Mouse (Mus musculus) heart, postnatal 10 days (tissue): ENCODE data around the gene Adam12. TPM values are rescaled to one million over a fixed set of nuclear protein-coding genes. Genes with fewer than 3 reads are reported as not detected.

Source experiments
- DNase-seq, 2 experiments: peaks; one replicate each; pipeline ENCODE4 v3.0.0; 2021
- intact Hi-C: fragments of 180-260 bp; cut with DNase I; formaldehyde crosslinking; loops from one replicate; pipeline ENCODE4 v1.15.1; 2025
- total RNA-seq, 2 experiments: library from RNA; stranded (reverse); gene quantifications; 2 replicates each; pipeline ENCODE4 v1.2.3; 2021

The Adam12 gene
- total RNA-seq = 10 to 100 TPM in 1 of 2 experiments, 1 to 10 TPM in 1; 8.1 to 14.0 TPM

DNA sequence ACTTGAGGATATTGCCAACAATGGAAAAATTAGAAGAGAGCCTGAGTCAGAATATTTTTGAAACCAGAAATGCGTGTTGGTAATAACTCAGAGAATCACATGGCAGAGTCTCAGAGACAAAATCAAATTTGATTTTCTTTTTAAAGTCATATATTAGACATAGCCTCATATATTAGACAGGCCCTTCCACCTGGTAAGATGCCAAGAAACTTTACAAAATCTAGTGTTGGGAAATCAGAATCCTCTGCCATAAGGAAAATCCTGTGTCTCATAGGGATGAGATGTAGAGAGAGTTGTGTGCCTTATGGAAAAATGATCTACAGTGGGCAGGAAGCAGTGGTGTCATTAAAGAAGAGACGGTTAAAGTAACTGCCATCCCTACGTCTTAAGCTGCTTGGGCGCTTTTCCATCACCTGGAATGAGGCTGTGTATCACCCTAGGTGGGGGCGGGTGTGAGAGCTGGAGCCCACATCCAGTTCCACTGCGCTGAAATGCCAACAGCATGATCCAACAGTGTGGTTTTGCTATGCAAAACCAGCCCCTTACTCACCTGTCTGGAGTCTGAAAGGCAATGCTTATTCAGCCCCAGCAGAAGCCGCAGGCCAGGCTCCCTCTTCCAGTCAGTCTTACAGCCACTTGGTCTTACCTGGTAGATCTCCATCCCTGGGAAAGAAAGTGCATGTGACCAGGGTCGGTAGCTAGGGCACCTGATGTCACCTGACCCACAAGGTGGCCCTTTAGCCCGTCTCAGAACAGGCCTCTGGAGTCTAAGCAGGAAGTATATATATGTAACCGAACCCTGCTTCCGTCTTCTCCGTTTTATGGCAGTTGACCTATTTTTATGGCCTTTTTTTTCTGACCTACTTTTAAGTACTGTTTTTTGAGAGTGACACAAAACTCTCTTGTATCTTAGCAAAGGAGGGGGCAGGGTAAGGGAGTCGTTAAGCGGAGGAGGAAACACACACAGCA lies at the start of gene Adam12:
Gene Adam12 (minus strand): TSS at position 769 of the 969 bp plus-strand sequence.
- no peak for DNase-seq
- intact Hi-C loops = no loop called here

DNA sequence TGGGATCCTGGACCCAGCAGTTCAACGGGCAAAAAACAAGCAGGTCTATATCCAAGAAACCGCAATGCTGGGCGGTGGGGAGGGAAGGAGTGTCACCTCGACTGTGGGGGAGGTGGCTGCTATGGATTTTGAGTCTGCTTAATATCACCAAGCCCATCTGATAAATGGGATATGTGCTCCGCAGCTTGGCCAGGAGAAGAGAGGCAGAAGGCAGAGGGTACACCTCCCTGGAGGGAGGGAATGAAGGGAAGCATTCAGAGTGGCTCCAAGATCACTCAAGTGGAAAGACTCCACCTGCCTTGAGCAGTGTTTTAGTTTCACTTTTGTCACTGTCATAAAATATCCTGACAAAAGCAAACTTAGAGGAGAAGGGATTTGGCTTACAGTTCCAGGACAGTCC lies 41.0 kb upstream of the Adam12 start:
- intact Hi-C loops = no loop called here
- no peak for DNase-seq

DNA sequence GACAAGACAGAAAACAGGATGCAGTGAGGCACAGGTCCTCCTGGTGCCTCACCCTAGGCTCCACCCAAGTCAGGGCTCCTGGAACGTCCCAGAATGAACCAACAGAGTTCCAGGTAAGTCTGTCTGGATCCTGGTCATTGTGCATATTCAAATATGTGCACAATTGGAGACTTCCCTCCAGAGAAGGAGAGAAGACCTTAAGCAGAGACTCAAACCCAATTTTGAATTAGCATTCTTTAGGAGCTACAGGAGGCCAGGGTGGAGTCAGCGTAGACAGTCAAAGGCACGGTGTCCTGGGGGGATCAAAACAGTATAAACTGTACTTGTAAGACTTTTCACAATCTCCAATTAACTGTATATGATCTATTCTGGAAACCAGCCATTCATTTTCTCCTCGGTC lies 40.5 kb upstream of the Adam12 start:
- DNase-seq = no peak
- intact Hi-C loops = no loop called here

DNA sequence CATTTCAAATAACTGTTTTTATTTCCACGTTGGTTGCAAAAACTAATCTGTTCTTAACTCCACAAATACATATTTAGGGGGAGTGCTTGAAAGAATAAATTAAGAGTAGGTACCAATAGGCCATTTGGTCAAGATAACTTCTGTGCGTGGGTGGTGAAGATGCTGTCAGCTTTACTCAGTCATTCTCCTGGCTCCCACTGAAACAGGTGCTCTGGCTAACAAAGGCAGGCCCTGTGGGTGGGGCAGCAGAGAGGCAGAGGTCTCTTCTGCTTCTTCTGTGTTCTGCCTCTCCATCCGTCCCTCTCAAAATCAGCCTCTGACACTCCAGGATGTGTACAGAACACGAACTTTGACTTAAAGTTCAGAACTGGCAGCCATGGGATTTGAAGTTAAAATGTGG lies 33.8 kb upstream of the Adam12 start:
- intact Hi-C loops = no loop called here
- DNase-seq = no peak

DNA sequence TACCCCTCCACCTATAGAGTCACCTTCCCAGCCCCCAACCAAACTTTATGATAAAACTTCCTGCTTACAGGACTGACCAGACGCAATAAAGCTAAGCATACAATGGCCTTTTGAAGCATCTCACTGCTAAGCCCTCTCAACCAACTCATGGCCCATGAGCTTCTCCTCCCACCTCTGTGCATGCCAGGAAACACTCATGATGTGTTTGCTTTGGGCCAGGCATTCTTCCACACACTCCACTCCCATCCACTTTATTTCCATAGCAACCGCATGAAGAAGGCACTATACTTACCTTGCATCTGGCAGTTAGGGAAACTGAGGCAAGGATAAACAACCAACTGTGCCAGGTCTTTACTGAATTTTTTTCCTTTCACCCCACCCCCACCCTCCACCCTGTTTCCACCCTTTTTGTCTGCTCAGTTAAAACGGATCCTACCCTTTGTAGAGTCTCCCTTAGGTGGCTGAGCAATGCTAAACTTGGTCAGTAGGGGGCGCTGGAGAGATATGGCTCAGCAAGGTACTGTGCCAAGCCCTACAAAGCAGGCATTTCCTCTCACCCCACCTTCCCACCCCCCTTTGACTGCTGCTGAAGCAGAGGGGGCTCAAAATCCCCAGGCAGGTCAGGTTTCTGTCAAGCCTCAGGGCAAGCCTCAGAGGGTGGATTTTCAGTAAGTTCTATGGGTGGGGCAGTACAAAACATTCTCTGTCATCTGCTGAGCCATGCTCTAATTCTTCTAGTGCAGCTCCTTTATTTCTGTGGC lies 31.4 kb upstream of the Adam12 start:
- intact Hi-C loops = loop anchor here (1.0 to 5.0 kb wide), 3 partner anchors 86 to 406 kb away; no protein-coding TSS in a partner anchor
- DNase-seq = peak; percentile 68 to 72

DNA sequence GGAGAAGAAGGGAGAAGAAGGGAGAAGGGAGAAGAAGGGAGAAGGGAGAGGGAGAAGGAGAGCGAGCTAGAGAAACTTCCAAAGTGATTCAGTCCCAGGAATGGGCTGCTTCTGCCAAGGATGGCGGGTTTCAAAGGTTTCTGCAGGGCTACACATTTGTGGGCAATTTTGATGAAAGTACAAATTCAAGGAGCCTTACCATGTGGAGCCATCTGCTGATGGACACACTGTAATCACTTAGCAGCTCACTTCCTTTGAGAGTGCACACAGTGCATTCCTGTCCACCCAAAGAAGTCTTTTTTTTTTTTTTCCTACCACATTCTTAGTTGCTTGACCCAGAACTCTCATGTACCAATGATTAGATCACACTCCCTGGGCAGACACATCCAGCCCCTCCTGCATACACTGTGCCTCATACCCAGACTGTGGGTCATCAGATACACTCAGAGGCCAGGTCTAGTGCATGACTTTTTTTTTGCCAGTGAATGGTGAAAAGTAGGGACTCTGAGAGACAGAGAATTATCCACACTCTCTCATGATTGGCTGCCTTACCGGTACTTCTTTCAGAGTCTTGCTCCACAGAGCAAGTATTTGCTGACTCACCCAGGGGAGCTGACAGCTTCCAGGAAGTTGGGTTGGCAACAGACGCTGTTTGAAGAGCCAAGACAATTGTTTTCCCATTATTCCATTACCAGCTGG lies 29.2 kb upstream of the Adam12 start:
- peak; percentile 71 to 77 for DNase-seq
- intact Hi-C loops = loop anchor here (1.0 to 5.0 kb wide), 3 partner anchors 35 to 404 kb away; no protein-coding TSS in a partner anchor

DNA sequence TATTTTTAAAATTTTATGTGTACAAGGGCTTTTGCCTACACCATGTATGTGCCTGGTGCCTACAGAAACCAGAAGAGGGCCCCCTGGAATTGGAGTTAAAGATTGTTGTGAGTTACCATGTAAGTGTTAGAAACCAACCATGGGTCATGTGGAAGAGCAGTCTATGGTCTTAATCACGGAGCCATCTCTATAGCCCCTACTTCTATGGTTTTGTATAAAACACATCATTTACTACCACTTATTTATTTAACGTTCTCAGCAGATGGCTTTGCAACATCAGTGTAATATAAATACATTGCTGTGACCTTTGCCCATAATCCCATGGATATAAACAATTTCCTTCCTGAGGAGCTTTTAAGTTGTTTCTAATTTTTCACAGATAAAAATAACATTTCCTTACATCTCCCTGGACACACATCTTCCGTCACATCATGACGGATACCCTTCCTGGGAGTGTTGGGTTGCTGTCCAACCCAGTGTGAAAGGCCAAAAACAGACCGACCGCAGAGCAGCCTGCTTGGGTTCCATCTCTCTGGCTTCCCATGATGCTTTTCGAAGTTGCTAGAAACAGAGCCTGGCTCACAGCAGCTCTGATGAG lies 18.4 kb upstream of the Adam12 start:
- intact Hi-C loops = no loop called here
- DNase-seq = no peak

DNA sequence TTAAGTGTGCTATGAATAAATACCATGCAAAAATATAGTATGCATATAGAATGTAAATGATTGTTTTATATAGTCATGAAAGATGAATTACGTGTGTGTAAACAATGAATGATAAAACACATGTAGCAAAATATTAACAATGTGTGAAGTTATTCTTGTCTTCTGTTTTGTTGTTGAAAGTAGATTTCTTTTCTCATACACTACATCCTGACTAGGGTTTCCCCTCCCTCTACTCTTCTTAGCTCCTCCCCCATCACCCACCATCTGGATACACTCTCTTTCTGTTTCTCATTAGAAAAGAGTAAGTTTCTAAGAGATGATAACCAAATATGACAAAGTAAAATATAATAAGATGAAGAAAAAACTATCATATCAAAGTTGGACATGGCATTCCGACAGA lies 16.1 kb upstream of the Adam12 start:
- no peak for DNase-seq
- intact Hi-C loops = no loop called here

DNA sequence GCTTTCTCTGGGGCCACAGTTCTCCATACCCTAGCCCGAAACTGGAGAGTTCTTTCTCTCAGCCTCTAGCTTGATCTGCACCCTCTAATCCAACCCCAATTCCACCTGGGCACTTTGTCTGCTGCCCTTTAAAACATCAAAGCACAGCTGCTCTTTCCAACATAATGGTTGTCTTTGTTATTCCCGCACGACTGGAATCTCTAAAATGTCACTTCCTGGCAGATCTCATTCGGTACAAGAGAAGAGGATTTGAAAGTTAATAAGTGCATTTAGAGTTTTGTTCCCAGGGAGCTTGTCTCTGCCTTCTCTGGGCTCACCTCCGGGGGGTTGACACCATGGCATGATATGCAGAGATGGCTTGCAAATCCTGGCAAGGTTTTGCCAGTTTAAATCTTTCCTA lies 14.7 kb upstream of the Adam12 start:
- intact Hi-C loops = no loop called here
- no peak for DNase-seq

DNA sequence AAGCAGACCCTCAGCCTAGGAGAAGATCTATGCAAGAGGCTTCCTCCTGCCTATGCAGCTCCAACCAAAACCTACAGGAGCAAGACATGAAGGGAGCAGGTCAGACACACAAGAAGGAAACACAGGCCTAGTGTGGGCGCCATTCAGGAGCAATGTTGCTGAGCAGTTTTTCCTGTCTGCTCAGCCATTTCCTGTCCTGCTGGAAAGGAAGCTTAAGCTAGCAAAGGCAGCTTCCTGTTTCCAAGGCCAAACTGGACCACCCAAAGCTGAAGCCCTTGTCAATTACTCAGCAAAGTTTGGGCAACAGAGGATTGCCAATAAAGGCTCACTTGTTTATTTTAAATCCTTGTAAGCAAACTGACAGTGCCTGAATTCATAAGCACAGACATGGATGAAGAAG lies 10.8 kb upstream of the Adam12 start:
- intact Hi-C loops = no loop called here
- DNase-seq = no peak

DNA sequence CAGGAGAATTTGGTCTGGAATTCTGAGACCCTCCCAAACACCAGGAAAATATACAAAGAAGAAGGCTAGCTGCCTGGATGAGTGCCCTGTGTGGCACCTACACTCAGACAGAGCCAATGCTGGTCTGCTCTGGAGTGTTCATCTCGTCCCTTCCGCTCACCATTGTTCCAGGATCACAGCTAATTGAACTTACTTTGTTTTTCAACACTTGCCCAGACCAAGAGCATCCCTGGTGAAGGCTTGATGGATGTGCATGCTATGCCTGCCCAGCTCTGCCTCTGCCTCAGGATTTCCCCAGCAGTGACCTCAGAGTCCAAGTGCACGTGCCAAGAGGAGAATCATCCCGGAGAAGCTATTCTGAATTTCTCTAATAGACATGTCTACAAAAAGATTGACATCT lies 9.3 kb upstream of the Adam12 start:
- intact Hi-C loops = no loop called here
- DNase-seq = no peak

DNA sequence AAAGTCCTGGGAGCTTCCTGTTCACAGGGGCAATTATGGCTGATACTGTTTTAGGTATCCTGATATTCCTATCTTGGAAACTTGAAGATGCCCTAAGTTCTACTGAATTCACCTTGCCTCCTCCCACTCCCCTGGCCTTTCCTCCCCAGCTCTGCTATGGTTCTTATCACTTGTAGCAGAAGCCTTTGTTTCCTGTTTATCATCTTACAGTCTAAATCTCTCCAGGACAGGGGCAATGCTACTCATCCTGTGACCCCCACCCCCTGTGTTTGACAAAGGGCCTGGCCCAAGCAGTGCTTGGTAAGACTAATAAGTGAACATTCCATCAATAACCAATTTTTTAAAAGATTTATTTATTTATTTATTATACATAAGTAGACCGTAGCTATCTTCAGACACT lies 8.6 kb upstream of the Adam12 start:
- intact Hi-C loops = no loop called here

DNA sequence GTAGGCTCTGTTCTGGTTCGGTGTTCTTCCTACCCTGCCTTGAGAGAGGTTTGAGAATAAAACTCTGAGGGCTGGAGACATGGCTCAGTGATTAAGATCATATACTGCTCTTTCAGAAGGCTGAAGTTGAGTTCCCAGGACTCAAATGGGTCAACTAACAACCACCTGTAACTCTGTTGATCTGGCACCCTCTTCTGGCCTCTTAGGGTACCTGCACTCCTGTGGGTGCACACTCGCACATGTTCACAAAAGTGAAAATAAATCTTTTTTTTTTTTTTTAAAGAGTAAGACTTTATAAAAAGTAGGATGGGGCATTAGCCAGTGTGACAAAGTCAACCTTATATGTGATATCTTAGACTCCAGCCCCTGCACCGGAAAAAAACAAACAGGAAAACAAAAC lies 6.9 kb upstream of the Adam12 start:
- intact Hi-C loops = no loop called here
- no peak for DNase-seq

More for the DNA sequence above, 8.6 kb upstream of the Adam12 start:
- no peak for DNase-seq

DNA sequence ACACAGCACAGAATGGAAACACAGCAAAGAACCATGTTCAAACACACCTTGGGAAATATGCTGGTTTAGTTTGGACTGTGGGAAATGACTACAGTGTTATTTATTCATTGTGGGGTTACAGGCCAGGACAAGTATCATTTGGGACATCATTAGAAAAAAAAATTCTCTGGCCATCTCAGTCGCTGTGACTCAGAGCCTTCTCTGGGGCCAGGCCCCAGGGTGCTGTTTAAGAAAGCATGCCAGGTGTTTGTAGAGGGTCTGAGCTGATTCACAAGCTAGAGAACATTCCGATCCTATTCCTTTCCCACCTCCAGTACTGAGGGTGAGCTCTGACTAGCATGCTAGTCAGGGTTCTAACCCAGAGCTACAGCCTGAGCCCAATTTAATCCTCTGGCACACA lies 5.4 kb upstream of the Adam12 start:
- DNase-seq = no peak
- intact Hi-C loops = no loop called here

DNA sequence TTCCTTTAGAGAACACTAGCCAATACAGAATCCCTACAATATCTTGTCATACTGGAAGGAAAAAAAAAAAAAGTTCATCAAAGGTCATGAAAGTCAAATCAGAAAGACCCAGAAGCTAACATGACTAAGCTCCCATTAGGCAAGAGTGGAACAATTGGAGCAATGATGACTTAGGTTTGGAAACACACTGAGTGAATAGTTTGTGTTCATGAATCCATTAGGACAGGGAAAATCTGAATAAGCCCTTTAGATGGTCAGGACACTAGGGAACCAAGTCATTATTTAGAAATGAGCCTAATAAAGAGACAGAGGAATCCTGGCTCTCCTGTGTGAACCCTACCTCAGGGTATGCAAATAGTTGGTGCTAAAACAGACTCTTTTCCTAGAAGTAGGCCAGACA lies 4.8 kb upstream of the Adam12 start:
- DNase-seq = no peak
- intact Hi-C loops = no loop called here

DNA sequence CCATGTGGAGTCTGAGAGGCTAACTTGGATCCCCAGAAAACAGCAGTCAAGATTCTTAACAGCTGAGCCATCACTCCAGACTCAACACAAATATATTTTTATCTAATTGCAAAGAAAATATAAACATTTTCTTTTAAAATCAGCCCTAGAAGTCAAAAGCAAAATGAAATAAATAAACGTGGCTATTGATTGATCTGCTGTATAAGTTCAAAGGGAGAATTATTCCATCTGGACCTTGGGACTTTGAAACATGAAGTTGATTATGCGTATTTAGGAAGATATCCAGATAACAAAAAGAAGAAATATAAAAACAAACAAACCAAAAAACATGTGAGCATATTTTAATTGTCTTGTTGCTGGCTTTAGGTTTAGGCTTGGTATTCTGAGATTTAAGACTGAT lies 3.6 kb upstream of the Adam12 start:
- intact Hi-C loops = no loop called here
- DNase-seq = no peak

DNA sequence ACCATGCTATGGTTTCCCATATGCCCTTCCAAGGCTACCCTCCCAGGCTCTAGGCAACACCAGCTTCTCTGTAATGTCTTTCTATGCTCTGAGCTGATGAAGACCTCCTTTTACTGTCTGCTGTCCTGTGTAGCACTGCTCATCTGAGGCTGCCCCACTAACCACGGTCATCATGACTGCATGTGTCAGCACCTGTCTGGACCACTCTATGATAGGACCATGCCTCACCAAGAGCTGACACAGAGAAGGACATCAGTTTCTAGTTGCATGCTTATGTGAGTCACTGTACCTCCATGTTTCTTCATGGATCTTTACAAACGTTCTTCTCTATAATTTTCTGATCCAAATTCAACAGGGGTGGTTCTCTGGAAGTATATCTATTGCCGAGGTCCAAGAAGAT lies 1.2 kb downstream of the Adam12 start:
- DNase-seq = no peak
- intact Hi-C loops = no loop called here

DNA sequence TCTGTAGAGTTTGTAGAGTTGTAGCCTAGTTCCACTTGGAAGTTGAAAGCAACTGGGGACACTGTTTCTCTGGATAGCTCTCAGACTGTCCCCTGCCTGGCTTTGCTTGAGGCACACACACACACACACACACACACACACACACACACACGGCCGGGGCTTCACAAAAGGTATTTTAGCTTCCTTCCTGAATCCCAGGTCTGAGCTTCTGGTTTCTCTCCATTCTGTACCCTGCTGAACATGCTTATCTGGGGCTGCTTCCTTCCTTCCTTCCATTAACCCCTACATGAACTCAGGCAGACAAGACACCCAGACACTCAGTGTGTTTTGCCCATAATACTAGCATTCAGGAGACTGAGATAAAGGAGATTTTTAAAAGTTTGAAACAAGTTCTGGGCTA lies 2.0 kb downstream of the Adam12 start:
- intact Hi-C loops = no loop called here
- no peak for DNase-seq

DNA sequence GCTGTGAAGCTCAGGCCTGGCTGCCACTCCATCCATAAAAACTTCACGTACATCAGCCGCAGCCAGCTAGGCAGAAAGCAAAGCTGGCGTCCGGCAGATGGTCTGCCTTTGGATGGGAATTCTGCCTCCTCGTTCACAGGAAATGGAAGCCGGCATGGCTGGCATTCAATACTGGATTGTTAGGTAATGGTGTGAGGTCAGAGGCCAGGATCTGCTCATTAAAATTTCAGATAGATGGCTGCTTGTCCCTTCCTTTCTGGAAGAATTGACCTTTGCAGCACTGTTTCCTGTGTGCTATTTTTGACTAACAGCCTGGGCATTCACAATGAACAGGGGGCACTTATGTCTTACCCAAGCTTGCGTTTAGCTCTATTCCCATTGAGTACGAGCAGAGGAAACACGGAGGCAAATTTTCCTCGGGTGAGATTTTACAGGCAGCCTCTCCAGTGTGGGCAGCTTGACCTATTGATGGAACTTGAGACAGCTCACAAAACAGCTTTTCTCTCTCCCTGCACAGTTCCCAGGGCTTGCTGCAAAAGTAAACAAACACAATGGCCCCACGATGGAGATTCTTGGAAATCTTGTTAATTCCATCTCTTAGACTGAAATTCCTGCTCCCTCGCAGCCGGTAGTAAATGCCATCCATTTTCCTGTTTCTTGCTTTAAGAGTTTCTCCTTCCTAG lies 4.0 kb downstream of the Adam12 start:
- DNase-seq = peak; percentile 6 to 19
- intact Hi-C loops = no loop called here

DNA sequence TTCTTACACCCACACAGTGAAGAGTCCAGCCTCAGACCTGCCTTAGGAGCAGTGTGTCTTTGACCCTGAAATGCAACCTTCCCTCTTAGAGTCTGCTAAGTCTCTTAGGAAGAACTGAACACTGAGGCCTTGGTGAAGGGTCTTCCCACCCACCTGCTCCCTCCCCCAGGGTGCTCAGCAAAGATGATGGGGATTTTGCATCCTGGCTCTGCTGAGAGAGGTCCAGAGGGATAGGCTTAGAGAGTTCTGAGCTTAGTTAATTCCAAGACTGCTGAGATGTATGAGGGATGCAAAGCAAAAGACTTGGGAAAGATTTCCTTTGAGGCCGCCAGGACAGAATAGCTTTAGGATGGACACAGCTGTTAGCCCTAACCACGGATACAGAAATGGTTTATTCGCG lies 4.8 kb downstream of the Adam12 start:
- intact Hi-C loops = no loop called here
- no peak for DNase-seq
